Mouse (Mus musculus): ENCODE results near the gene Stard7.
A peak's percentile ranks its signal among the peaks of the same experiment; 100 is the strongest.
"Not testable (repeated sequence)": the region's sequence is repeated elsewhere in the genome, so short reads cannot be mapped to it uniquely, and the experiment has no call there.

Gene Stard7

DNA sequence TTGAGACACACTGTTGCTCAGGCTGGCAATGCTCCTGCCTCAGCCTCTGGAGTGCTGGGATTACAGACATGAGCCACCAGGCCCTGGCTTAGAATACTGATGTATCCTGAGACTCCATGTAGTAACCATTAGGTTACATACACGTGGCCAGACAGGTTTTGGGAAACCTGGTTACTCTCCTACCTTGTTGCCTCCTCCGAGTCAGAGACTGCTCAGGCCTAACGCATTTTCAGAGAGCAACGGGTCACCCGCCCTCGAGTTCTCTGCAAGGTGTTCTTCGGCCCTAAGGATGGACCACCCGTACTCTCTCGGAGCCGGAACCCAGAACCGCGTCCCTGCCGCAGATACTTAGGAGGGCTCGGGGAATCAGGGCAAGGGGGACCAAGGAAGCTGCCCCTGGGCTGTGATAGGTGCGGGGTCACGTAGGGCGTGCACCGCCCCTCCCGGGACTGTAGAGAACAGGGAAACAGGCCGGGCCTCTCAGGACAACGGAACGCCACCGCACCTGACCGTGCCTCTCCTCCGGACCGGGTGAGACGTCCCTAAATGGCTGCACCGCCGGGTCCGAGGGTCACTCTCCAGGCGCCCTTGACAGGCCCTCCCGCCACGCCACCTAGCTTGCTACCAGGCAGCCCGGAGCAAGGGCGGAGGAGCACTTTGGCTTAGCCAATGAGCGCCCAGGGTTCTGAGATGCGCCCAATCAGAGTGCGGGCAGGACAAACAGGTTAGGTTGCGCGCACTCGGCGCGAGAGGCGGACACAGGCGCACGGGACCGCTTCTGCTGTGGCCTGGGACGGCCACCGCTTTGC lies at the start of gene Stard7:
Gene Stard7, plus strand, starts transcription at position 728 of the 809 bp plus-strand sequence.
- DNase-seq: peak; percentile 95

DNA sequence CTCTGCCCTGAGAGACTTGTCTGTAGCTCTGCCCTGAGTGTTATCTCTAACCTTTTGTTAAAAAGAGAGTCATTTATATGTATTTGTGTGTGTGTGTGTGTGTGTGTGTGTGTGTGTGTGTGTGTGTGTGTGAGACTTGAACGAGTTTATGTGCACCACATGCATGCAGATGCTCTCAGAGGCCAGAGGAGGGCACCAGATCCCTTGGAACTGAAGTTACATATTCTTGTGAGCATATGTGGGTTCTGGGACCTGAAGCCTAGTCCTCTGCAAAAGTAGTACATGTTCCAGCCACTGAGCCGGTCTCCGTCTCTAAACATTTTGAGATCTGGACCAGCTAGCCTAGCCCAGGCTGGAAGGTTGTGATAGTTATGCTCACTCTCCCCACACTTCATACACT lies 44.8 kb upstream of the Stard7 start:
- DNase-seq: no peak

- no peak for DNase-seq
Measured at GRCm38 (mm10) chr2:127237897-127238610, 32.0 kb upstream of the Stard7 start.

GRCm38 (mm10) chr2:127240065-127240464 lies 30.0 kb upstream of the Stard7 start:
- no peak for DNase-seq

- peak; percentile 98 for DNase-seq
Measured at GRCm38 (mm10) chr2:127247592-127248333, 22.3 kb upstream of the Stard7 start, which contains the start of the genes Ciao1 and Tmem127. Gene Ciao1, minus strand, starts transcription at chr2:127247816. Gene Tmem127, plus strand, starts transcription at chr2:127247908.

- DNase-seq: peak; percentile 66
Measured at GRCm38 (mm10) chr2:127248334-127249004, 21.5 kb upstream of the Stard7 start.

DNA sequence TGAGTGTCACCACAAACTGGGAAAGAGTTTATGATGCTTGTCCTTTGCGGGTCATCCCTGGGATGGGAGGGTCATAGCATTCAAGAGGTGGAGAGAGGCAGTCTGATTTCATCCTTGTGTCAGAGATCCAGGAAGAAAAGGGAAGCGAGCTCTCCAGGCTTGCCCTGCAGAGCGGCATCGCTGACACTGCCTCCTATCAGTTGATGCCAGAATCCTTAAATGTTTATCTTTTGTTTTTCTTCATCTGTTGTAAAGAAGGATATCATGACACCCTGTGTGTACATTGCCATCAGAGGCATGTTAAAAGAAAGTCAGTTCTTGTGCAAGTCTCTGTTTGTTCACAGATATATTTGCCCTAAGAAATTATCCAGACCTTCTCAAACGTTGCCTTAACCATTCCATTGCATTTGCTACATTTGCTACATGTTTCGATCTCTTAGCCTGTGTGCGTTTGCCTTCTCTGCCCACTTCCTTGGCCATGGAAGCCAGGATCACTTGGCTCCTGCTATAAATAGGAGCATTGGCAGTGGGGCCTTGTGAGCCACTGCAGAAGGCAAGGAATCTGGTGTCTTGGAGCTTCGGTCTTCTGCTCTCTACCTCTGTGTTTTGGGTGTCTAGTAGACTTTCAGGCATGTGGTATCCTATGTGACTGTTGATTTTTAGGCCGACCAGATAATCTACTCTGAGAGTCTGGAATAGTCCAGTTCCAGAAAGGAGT lies 19.6 kb upstream of the Stard7 start:
- DNase-seq: no peak

DNA sequence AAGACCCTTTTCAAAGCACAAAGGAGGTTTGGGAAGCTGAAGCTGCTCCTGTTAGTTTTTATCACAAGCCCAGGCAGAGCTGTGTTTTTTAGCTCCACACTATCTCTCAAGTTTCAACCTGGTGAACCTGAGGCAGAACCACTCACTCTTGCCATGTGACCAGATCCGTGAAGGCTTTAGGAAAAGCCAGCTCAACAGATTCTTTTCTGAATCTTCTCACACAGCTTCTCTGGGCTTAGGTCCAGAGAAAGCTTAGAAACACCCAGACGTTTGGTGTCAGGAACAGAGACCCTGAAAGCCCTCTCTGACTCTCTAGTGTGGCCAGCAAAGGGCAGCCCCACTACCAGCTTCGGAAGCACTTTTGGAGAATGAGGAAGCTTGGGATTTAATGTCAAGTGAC lies 18.6 kb upstream of the Stard7 start:
- no peak for DNase-seq

DNA sequence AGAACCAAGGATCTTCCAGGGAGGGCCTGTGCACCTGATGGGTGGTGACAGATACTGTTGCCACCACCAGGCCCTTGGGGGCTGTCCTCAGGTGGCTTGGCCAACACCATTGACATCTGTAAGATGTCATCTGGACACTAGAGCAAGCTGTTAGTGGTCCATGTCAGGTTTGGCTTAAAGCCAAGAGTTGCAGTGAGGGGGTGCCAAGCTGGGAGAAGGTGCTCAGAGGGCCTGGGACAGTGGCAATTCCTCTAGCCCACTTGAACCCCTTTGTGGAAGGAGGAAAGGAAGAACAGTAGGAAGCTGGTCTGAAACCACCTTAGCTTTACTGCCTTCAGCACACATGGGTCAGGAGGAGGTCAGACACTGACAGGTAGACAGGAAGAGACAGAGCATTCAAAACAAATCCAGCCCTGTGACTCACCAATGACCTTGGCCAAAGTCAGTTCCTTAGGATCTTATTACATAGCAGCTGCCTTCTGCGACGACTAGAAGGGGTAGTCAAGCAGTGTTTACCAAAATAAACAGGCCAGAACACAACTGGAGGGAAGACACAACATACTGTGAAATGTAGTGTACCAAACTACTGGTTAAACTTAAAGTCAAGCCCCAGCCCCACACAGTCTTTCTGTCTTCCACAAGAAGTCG lies 18.0 kb upstream of the Stard7 start:
- DNase-seq: no peak

DNA sequence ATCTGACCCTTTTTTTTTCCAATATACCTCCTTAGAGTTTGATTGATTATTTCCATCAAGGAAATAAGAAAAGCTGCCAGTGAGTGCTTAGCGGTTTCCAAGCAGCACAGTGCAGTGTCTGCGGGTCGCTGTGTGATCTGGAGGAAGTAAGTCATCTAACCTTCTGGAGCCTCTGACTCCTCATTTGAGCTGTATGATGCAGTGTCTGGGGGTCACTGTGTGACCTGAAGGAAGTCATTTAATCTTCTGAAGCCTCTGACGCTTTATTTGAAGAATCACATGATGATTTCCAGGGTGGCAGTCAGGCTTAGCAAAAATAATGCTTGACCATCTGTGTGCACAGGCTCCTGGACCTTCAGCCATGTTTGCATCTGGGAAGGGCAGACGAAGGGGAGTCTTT lies 17.2 kb upstream of the Stard7 start:
- DNase-seq: no peak

DNA sequence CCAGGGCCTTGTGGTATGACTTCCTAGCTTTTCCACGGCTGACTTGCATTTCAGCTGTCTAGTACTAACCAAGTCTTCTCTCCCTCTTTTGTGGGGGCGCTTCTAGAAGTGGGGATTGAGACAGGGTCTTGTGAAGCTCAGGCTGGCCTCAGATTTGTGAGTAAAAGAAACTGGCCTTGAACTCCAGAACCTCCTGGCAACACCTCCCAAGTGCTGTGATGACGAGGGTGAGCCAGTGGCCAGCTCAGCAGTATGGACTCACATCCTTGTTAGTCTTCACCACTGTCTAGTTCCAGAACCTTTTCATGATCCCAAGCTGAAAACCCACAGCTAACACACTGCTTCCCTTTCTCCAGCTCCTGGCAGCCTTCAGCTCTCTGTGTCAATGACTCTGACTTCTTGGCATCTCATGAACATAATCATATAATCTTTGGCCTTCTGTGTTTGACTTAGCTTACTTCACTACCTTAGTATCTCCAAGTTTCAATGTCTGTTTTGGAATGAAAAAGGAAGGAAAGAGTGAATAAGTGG lies 15.3 kb upstream of the Stard7 start:
- no peak for DNase-seq

- no peak for DNase-seq
Measured at GRCm38 (mm10) chr2:127255294-127255693, 14.7 kb upstream of the Stard7 start.

DNA sequence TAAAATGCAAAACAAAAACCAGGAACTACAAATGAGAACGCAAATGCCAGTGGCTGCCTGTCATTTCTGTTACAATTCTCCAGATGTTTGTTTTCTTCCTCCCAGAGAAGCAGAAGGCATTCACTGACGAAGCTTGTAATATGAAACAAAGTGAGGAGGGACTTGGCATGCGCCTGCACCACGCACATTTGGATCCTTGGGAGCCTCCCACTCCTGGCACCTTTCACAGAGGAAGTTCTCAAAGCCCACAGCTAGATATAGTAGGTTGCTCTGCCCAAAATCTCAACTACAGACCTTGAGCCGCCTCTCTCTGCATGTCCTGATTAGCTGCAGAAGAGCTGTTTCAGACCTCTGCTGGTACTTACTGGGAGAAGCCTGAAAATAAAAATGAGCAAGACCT lies 10.7 kb upstream of the Stard7 start:
- no peak for DNase-seq

- no peak for DNase-seq
Measured at GRCm38 (mm10) chr2:127262480-127262879, 7.5 kb upstream of the Stard7 start.

DNA sequence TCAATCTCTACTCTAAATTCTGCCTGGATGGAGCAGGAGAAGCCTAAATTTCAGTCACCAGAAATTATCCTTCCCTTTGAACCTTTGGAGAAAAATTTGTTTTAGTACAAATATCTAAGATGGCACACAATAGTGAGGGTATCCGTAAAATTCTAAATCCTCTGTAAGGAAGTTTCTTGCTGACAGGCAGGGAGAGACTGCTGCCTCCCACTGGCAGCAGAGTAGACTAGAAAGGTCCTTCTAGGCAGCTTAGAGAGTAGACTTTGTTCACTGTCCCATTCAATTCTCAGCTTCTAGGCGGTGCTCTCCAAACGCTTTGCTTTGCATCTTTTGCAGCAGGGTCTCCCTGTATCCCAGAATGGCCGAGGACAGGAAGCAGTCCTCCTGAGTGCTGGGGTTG lies 2.2 kb upstream of the Stard7 start:
- no peak for DNase-seq

- DNase-seq: peak; percentile 71
Measured at GRCm38 (mm10) chr2:127270300-127271041, 453 bp downstream of the Stard7 start.

DNA sequence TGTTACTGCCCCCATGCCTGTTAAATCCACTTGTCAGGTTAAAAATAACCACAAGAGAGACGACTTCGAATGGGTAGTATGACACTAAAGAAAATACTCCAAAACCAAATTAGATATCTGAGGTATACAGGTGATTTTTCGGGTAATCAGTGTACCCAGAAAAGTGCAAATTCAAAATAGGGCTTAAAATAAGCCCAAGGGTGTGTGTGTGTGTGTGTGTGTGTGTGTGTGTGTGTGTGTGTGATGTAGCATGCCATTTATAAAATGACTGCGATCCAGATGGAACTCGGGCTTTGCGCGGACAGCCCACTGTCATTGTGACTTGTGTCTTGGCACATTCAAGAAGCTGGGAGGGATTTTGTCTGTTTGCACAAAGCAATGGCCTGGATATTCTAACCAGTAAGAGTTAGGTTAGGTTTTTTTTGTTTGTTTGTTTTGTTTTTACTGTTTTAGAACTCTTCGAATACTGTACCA lies 1.1 kb downstream of the Stard7 start:
- no peak for DNase-seq

DNA sequence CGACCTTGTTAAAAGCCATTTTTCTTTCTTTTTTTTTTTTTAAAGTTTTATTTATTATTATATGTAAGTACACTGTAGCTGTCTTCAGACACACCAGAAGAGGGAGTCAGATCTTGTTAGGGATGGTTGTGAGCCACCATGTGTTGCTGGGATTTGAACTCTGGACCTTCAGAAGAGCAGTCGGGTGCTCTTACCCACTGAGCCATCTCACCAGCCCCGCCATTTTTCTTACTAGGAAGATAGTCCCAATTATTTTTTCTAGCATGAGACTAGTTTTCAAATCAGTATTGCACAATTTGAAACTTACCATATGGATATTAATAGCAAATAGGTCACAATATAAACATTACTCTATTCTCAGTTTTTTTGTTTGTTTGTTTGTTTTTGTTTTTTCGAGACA lies 2.0 kb downstream of the Stard7 start:
- not testable (repeated sequence) for DNase-seq

DNA sequence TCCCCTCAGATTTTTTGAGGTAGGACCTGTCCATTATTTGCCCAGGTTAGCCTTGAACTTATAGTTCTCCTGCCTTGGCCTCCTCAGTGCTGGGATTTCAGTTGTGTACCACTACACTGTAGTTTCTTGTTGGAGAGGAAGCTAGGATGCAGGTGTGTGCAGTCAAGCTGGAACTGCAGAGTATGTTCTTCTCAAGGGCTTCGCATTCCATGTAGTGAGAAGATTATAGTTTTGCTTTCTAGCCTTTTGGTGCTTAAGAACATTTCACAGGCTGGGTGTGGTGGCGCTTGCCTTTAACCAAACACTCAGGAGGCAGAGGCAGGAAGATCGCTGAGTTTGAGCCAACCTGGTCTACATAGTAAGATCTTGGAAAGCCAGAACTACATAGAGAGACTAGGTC lies 2.8 kb downstream of the Stard7 start:
- DNase-seq: no peak

- DNase-seq: no peak
Measured at GRCm38 (mm10) chr2:127274590-127274989, 4.6 kb downstream of the Stard7 start.
